Mouse (Mus musculus) G1E (cell line): Measurements from ENCODE around the gene Epc2. TPM values are rescaled to one million over a fixed set of nuclear protein-coding genes. Genes with fewer than 3 reads are reported as not detected.

Source experiments
- ATAC-seq: 2 replicates; pipeline ENCODE4 v1.8.0; 2016; ENCODE audit warnings: mild to moderate bottlenecking; ENCODE audit not compliant: insufficient number of reproducible peaks, poor library complexity, low FRiP score, severe bottlenecking; ENCODE audit errors: extremely low read depth
- DNase-seq: peaks from one replicate; pipeline ENCODE4 v3.0.0; 2012; ENCODE audit warnings: low spot score
- H3K27me3 ChIP-seq: 2 replicates; pipeline ENCODE4 v1.6.1; 2012; ENCODE audit warnings: mild to moderate bottlenecking, low read length, inconsistent platforms; ENCODE audit not compliant: insufficient read depth
- H3K36me3 ChIP-seq: replicated peaks from 2 replicates; pipeline ENCODE3; 2012; ENCODE audit warnings: mild to moderate bottlenecking, inconsistent platforms
- H3K4me1 ChIP-seq: 2 replicates; pipeline ENCODE4 v1.6.1; 2012; ENCODE audit warnings: low read depth, low read length, inconsistent platforms, mixed read lengths; ENCODE audit not compliant: insufficient read depth
- H3K4me3 ChIP-seq: 2 replicates; pipeline ENCODE4 v1.5.1; 2012; ENCODE audit warnings: low read depth, mild to moderate bottlenecking, inconsistent platforms, low read length, moderate library complexity, mixed read lengths
- H3K9me3 ChIP-seq: replicated peaks from 2 replicates; pipeline ENCODE4 v1.6.1; 2012; ENCODE audit warnings: inconsistent platforms
- CTCF ChIP-seq: IDR thresholded peaks from 2 replicates; pipeline ENCODE4 v1.5.1; 2012; ENCODE audit warnings: low read depth, low read length, inconsistent platforms, mixed read lengths
- GATA1 ChIP-seq: IDR thresholded peaks from 2 replicates; pipeline ENCODE4 v1.6.1; 2012; ENCODE audit warnings: borderline replicate concordance, low read length, inconsistent platforms, mixed read lengths
- GATA2 ChIP-seq: IDR thresholded peaks from 2 replicates; pipeline ENCODE4 v1.6.1; 2012; ENCODE audit warnings: low read depth, low read length, inconsistent platforms, borderline replicate concordance
- POLR2AphosphoS5 ChIP-seq: IDR thresholded peaks from 2 replicates; pipeline ENCODE4 v1.6.1; 2012; ENCODE audit warnings: low read depth, low read length, inconsistent platforms; ENCODE audit not compliant: insufficient replicate concordance
- TAL1 ChIP-seq: conservative IDR thresholded peaks from 2 replicates; pipeline ENCODE4 v1.6.1; 2012; ENCODE audit warnings: low read depth, low read length, inconsistent platforms, mixed read lengths
- polyA plus RNA-seq: library from polyadenylated mRNA; stranded (reverse); fragments of >175 nt; gene quantifications from 2 replicates; pipeline ENCODE4 v1.2.3, GENCODE M21; 2012
- total RNA-seq, 2 experiments: library from RNA; stranded (forward) in 1 of 2; stranded (reverse) in 1 of 2; fragments of 200-1000 nt in 1 of 2; fragments of >200 nt in 1 of 2; fragmentation: Nextera tagmentation in 1 of 2; gene quantifications; 2 replicates each; pipeline ENCODE4 v1.2.3; 2014 to 2017

Gene Epc2
- total and polyA plus RNA-seq, 3 experiments, result 2.7 to 29.2 (median 28.3) TPM

DNA sequence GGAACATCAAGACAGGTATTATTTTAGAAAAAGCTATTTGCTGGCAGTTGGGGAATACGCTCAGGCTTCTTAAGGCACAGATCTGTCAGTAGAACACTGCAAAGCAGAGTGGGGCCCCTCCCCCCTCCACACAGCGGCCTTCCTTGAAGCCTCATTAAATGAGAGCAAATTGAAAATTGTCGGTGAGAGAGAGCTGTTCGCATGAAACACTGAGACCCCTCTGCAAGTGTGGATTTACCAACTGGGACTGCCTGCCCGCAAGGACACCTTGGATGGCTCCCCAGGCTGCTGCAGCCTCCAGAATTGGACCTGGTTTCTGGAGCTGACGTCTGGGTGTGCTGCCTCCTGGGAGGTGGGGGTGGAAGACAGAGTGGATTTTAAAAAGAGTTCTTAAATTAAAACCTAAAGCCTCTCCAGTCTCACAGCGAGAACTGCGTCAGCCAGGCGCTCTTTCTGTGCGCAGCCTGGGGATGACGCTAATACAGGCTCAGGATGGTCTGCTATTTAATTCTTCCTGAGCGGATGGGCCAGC is 120.9 kb downstream of the Epc2 start:
- H3K9me3 ChIP-seq, result no peaks in the 10 kb centered on the region
- no peak for DNase-seq
- H3K27me3 ChIP-seq, result no peaks in the 10 kb centered on the region; the same call in 1 of the 2 replicates
- TF ChIP-seq GATA2, result no peak
- TF ChIP-seq POLR2AphosphoS5, result no peak
- TF ChIP-seq CTCF, result no peak
- no peak overlapping the region for H3K4me3 ChIP-seq
- no peaks in the 10 kb centered on the region for H3K36me3 ChIP-seq
- ATAC-seq, result no peak
- H3K4me1 ChIP-seq, result no peaks in the 10 kb centered on the region

DNA sequence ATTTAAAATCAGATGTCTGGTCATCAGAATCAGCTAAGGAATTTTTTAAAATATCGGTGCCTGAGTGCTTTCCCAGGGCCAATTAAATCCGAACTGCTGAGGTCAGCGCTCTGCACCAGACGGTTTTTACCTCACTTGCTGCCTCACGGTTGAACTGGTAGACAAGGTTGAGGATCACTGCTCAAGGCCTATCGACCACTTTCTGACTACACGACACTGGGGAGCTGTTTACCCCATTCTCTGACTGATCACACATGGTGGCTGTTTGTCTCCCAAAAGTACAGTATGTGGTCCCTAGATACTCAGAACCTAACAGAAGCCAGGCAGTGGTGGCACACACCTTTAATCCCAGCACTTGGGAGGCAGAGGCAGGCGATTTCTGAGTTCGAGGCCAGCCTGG is 121.4 kb downstream of the Epc2 start:
- no peak for ATAC-seq

DNA sequence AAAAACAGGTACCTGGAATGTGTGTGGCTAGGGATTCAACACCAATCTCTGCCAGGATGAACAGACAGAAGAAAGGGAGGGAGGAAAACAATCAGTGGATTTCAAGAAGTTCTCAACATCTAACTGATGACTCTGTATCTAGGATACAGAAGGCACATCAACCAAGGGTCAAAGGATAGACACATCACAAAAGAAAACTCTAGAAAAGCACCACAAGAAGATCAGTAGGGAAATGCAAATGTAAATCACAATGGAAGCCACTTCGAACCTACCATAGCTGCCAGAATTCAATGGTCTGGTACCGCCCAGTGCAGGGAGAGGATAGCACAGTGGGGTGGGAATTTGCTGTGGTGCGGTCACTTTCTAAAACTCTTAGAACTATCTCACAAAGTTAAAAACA is 122.0 kb downstream of the Epc2 start:
- Histone ChIP-seq H3K27me3 (no peaks in the 10 kb centered on the region; the same call in 1 of the 2 replicates), H3K4me1 (no peaks in the 10 kb centered on the region), H3K9me3 (no peaks in the 10 kb centered on the region), H3K36me3 (no peaks in the 10 kb centered on the region), H3K4me3 (no peak overlapping the region)
- ATAC-seq (no peak), DNase-seq (no peak)
- TF ChIP-seq TAL1 (no peak), GATA2 (no peak), GATA1 (no peak), CTCF (no peak), POLR2AphosphoS5 (no peak)

More for the DNA sequence above, 121.4 kb downstream of the Epc2 start:
- H3K9me3 ChIP-seq, result no peaks in the 10 kb centered on the region
- no peaks in the 10 kb centered on the region; the same call in 1 of the 2 replicates for H3K27me3 ChIP-seq
- H3K4me1 ChIP-seq, result no peaks in the 10 kb centered on the region
- TF ChIP-seq GATA1 (no peak), POLR2AphosphoS5 (no peak), CTCF (no peak), TAL1 (no peak), GATA2 (no peak)
- H3K36me3 ChIP-seq, result no peaks in the 10 kb centered on the region
- DNase-seq, result no peak
- no peak overlapping the region for H3K4me3 ChIP-seq

DNA sequence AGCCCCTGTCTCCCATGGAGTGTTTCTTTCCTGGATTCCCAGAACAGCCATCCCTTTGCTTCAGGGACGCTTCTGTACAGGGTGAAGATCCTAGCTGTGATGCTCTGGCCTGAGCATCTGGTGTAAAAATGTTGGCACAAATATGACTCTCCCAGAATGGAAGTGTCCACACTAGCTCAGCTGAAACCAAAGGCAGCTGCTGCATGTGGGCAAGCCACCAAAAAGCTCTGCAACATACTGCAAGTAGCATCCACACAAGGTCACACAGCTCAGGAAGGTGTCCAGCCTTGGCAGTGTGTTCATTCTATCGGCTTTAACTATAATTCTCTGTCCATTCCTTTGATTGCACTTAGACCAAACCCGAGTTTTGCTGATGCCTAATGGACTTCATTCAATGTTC is 129.3 kb downstream of the Epc2 start:
- ATAC-seq, result no peak
- H3K9me3 ChIP-seq, result no peaks in the 10 kb centered on the region
- no peaks in the 10 kb centered on the region for H3K4me1 ChIP-seq
- TF ChIP-seq CTCF (no peak), POLR2AphosphoS5 (no peak), TAL1 (no peak), GATA2 (no peak), GATA1 (no peak)
- H3K4me3 ChIP-seq, result no peak overlapping the region
- peaks cover 2% of the 10 kb centered on the region; the same call in 1 of the 2 replicates for H3K27me3 ChIP-seq
- no peaks in the 10 kb centered on the region for H3K36me3 ChIP-seq
- DNase-seq, result no peak

DNA sequence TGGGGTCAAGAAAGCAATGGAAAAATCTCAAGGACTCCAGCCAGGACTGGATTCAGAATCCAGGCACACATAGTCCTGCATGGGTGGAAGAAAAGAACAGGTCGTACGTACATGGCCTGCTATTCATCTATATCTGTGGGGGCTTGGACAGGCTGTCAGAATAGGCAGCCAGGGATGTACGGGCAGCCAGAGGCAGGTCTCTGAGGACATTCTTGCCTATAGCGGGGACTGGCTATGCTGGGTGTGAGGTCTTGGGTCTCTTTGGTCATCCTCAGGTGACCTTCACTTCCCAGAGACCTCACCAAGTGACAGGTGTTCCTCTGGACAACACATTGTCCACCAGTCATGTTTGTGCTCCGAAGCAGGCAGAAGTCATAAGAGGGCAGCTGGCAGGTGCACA is 131.3 kb downstream of the Epc2 start:
- DNase-seq (no peak), ATAC-seq (no peak)
- H3K27me3 ChIP-seq, result peaks cover 4% of the 10 kb centered on the region; the same call in 1 of the 2 replicates
- no peaks in the 10 kb centered on the region for H3K36me3 ChIP-seq
- no peaks in the 10 kb centered on the region for H3K4me1 ChIP-seq
- H3K9me3 ChIP-seq, result no peaks in the 10 kb centered on the region
- TF ChIP-seq GATA1 (no peak), GATA2 (no peak), CTCF (no peak), TAL1 (no peak), POLR2AphosphoS5 (no peak)
- H3K4me3 ChIP-seq, result no peak overlapping the region

DNA sequence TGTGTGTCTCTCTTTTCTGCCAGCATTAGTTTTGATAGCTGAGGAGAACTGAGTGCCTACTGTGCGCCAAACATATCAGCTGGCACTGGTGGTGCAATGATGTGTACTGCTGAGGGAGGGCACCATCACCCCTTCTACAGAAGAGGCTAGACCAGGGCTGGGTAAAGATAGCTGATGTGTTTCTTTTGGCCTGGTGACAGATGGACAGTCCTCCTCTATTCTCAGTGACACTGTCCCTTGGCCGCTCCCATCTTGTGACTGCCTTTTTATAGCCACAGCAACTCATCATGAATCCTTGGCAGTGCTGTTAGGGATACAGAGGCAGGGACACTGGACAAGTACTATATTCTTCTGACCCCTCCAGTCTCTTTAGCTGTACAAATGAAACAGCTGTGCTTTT is 132.0 kb downstream of the Epc2 start:
- Histone ChIP-seq H3K9me3 (no peaks in the 10 kb centered on the region), H3K27me3 (peaks cover 4% of the 10 kb centered on the region; the same call in 1 of the 2 replicates), H3K4me1 (no peaks in the 10 kb centered on the region), H3K36me3 (no peaks in the 10 kb centered on the region), H3K4me3 (no peak overlapping the region)
- DNase-seq, result no peak
- ATAC-seq, result no peak
- TF ChIP-seq TAL1 (no peak), CTCF (no peak), GATA1 (no peak), GATA2 (no peak), POLR2AphosphoS5 (no peak)
